Mouse (Mus musculus) adrenal gland, adult (tissue): Measurements from ENCODE around the gene Calm3.

Experiments
- DNase-seq, 2 experiments: peaks; one replicate each; pipeline ENCODE4 v3.0.0; 2022 to 2023; ENCODE audit warnings: low spot score in 1 of 2; ENCODE audit not compliant: inconsistent age in 2 of 2

Calm3 gene

DNA sequence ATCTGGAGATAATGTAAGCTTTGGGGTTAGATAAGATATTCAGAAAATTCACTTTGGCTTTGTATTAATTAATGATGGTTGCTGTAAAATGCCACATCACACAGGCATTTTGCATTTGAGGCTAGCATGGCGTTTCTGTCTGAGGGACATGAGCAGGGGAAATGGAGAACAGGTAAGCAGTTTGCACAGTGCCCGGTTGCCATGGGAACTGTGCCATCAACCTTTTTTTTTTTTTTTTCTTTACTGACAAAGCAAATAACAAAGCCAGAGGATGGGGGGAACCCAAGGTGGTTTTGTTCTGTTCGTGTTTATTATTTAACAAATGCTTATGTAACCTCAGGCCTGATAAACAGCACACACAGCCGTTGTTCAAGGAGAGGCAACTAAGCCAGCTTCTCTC is 18.9 kb upstream of the Calm3 start:
- no peak for DNase-seq

DNA sequence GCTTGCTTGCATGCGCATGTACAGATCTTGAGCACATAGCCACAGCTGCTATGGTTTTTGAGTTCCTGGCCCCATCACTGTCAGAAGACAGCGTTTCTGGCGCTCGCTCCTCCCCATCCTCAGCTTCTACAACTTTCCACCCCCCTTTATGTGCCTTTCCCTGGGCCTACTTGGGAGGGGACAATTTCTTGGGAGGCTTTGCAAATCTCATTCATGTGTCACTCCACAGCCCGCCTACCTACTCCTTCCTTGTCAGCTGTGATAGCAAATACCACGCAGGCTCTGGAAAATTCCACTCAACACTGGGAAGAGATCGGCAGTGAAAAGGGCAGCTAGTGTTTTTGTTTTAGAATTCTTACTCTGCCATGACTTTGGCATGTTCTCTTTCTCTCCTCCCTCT is 16.4 kb upstream of the Calm3 start:
- DNase-seq = peak; percentile 74 to 86

DNA sequence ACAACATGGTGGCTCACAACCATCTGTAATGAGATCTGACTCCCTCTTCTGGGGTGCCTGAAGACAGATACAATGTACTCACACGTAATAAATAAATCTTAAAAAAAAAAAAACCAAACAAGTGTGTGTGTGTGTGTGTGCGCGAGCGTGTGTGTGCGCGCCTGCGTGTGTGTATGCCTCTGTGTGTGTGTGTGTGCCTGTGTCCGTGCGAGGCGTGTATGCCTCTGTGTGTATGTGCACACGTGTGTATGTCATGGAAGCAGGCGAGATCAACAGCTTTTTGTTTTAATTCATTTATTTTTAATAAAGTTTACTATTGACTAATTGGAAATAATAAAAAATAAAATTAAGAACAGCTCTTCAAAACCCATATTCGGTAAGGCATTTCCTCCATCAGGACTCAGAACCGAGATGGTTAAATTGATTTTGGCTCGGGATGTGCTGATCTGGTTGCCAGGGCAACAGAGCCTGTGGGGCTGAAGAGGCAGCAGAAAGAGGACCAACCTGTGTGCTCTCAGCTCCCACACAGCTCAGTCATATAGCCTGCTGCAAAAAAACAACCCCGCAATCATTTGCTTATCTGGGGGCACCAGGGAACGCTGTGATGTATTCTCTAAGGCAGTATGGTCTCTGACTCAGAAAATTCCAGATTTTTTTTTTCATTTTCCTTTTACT is 14.3 kb upstream of the Calm3 start:
- DNase-seq = no peak

DNA sequence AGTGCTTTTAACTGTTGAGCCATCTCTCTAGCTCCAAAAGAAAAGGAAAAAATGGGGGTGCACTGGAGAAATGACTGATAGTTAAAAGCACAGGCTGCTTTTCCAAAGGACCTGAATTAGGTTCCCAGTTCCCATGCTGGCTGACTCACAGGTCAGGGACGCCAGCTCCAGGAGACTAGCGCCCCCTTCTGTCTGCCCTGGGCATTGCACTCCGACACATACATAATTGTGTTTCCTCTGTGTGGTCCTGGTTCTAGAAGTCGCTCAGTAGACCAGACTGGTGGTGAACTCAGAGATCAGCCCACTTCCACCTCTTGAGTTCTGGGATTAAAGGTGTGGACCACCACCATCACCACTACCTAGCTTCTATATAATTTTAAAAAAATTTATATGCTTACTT is 13.4 kb upstream of the Calm3 start:
- DNase-seq = no peak

DNA sequence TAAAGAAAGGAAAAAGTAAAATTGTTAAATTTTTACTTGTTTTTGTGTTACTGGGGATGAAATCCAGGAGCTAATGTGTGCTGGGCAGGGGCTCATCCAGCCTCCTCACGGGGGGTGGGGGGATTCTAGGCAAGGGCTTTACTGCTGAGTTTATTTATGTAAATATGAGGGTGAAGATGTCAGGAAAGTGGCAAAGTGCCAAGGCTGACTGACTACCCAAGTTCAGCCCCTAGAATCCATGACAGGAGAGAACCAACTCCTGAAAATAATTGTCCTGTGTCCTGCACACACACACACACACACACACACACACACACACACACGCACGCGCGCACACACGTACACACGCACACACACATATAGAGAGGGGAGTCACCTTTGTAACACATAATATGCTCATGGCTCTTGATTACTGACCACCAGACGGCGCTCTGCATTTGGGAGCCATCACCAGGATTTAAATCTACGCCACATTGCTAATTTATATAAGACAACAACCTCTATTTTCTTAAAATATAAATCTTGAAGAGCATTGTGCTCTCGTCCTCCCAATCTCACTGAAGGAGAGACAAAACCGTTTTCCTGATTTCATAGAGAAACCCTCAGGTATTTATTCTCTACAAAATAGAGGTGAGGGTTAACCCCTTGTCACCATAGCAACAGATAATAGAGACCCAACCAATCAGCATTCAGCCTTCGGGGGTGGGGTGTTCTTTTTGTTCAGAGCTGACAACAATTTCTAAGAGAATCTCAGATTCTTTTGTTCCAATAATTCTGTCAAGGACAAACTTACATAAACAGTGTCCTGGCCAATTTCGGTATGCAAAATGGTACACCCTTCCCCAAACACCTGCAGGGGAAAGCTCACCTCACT is 9.0 kb upstream of the Calm3 start:
- DNase-seq = peak; percentile 51 to 80

DNA sequence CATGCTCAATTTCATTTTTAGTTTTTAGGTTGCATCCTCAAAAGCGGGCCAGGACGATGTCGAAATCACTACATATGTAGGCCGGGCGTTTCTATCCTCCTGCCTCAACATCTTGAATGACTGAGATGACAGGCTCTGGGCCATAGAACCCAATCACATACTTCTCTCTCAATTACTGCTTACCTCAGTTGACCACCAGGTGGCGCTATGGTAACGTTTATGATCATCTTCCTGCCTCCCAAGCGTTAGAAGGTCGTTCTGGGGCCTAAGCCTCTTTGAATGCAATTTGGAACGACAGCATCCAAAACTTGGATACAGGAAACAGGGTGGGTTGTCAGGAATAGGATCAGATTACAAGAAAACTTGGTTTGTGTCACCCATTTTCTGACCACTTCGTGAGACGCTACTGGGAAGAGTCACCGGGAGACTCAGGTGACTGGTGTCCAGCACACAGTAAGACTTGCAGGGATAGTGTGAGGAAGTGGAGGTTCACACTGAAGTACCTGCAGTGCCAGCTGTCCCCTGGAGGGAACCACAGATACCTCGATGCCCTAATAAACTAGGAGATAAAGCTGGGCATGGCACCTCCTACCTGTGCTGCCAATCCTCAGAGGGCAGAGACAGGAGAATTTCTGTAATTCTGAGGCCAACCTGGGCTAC is 8.2 kb upstream of the Calm3 start:
- peak; percentile 82 to 95 for DNase-seq

DNA sequence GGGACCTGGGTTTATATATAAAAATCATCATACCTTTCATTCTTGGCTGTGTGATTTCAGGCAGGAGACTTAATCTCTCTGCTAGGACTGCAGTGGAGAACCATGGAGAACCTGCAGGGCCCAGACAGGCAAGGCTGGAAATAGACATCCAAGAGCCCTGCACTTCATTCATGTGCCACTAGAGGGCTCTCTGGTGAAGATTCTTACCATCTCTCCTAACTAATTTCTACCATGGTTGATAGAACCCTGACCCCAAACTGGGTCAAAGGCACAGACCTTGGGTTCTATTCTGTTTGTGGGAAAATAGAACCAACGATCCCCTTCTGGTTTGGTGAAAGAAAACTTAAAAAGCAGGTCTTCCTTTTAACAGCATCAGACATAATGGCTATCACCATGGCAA is 6.9 kb upstream of the Calm3 start:
- peak; percentile 64 to 92 for DNase-seq

DNA sequence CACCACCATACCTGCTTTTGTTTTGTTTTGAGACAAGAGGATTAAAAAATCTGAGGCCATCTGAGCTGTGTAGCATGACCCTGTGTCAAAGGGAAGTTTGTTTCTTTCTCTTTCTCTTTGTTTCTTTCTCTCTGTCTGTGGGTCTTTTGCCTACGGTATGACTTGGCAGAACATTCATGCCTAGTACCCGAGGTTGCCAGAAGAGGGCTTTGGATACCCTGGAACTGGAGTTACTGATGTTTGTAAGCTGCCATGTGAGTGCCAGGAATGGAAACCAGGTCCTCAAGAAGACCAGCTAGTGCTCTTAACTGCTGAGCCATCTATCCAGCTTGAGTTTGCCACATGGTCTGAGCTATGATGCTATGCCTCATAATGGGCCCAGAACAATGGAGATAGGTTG is 4.4 kb upstream of the Calm3 start:
- no peak for DNase-seq

DNA sequence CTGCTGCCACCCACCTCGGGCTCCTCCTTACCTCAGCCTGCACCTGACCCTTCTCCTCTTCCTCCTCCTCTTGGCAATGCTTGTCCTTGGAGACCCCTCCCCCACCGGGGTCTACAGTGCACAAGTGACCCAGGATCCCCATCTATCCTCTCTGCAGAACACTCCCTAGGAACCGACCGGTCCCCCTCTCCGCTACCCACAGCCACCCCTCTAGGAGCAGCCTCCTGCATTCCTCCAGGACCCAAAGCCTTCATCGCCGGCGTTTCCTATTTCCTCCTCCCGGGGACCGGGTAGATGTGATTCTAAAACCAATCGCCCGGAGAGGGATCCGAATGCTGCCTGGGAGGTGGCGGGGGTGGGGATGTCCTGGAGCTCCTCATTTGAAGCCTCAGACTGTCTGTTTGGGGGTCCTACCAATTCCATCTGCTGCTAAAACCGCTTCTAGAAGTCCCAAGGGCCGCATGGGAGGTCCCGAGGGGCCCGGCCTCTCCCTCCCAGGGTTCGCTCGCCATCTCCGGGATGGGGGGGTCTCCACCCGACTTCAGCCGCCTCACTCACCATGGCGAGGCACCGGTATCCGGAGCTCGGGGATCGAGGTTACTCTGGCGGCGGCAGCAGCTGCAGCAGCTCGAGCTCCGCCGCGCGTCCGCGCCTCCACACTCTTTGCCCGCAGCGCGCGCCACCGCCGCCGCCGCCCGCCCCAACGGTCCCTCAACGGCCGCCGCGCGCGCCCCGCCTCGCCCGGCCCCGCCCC is 454 bp downstream of the Calm3 start:
- peak in 1 of 2 experiments; percentile 70 for DNase-seq

DNA sequence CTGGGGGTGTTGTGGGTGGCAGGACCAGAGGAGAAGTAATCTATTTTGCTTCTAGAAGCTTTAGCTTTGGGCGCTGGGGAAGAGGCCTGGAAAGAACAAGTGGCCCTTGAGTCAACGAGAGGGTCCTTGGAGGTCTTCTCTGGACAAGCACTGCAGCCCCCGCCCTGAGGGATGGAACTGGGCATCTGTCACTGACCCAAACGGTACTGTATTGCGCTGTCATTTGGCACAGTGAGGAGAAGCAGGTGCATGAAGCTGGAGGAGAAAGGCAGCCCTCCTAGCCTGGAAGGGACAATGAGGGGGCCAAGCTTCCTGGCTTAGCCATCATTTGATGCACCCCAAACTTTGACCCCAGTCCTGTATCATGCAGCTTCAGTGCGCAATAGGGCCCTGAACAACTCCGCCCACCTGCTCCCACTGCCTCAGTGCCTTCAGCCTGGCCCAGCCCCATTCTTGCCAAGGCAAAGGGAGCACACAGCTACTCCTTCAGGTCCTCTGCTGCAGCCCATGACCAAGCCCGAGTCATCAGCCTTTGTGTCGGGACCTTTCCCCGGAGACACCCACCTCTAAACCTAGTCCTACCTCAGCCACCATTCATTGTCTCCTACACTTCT is 1.4 kb downstream of the Calm3 start:
- peak; percentile 67 to 79 for DNase-seq

DNA sequence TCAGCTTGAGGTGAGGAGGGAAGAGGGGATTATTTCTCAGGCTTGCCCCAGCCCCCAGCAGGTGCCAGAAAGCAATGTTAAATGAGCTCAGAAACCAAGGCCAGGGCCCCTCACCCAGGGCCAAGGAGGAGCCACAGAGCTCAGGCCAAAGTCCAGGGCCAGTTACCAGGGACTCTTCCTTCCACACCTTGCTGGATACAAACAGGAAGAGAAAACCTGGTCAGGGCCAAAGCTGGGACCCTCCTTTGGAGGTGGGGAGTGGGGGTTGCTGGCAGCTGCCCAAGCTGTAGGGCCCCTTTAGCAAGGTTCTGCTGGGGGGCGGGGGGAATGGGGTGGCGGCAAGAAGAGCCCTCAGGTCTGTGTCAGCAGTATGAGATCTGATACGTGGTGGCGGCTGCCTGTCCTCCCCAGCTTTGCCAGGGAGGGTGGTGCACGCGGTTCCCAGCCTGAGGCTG is 2.0 kb downstream of the Calm3 start:
- peak in 1 of 2 experiments; percentile 62 for DNase-seq

DNA sequence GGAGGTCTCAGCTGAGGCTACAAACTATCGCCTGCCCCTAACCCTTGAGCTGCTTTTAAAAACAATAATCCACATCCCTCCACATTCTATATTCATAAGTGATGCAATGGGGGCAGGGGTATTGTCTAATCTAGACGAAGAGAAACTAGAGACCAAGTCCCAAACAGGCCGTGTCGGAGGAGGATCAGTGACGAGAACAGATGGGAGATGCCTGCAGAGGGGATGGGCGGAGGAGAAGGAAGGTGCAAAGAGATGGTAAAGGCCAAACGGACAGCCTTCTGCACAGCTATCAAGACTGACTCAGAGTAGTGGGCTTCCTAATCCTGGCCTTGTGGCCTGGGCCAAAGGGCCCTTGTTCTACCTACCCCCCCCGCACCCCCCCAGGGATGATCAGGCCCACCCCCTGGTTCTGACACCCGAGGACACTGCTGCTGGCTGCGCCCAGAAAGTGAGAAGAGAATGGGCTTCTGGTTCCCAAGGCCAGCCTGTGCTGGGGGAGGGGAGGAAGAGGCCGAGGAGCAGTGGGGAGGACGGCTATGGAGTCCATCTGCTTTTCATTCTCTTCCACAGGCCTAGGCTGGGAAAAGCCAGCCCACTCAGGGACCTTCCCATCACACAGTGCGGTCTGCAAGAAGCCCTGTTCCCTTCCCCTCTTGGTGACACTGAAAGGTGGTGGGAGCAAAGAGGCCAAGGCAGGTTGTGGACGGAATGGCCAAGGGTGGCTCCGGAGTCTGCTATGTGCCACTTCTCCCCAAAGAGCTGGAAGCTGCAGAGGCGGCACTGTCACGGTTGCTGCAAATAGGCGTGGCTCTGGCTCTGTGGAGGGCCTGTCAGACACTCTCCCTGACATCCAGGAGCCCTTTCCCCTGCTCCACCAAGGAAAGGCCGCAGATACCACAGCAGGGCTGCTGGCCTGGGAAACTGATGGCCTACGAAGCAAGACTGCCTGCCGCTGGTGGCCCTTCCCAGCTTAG is 2.8 kb downstream of the Calm3 start:
- DNase-seq = peak in 1 of 2 experiments; percentile 77

DNA sequence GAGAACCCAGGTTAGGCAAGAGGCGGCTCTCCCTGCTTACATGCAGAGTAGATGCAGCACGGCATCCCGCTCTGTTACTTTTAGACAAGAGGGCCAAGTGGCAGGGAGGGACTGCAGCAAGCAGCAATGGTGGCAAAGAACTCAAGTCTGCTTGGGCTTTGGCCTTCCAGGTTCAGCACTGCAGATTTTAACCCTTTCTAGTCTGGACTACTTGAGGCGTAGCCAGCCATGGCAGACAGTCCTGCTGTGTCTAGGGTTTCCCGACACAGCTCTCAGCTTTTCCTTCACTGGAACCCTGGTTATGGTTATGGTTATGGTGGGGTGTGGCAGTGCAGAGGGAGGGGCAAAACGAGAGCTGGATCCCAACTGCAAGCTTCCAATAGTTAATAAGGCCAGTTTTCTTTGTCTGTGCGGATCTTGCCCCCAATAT is 3.7 kb downstream of the Calm3 start:
- no peak for DNase-seq

DNA sequence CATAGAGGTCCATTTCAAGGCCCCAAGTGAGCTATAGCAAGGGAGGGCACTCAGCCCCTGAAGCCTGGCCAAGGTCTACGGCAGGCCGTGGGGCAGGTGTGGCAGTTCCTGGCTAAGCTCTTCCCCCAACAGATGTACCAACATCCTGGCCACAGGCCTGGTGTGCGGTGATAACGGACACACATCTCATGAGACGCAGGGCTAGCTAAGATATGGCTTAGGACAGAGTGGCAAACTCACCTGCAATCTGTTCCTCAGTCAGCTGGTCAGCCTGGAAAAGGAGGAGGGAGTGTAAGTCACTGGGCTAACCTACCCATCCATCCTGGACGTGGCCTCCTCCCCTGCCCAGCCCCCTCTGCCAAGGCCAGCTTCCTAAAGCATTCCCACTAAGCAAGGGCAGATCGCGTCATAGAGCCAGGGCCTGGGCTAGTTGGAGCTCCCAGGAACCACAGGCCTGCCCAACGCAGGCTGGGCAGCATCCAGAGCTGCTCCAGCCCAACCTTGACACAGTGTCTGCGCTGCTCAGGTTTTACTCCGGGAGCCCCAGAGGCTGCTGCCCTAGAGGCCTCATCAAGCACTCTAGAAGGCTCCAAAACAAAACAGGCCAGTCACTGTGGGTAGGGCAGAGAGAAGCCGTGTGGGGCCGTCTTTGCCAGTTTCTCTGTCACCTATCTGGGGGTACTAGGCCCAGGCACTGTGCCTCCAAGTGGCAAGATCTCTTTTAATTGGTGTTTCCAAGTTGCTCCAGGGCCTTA is 4.3 kb downstream of the Calm3 start:
- peak; percentile 74 to 87 for DNase-seq

DNA sequence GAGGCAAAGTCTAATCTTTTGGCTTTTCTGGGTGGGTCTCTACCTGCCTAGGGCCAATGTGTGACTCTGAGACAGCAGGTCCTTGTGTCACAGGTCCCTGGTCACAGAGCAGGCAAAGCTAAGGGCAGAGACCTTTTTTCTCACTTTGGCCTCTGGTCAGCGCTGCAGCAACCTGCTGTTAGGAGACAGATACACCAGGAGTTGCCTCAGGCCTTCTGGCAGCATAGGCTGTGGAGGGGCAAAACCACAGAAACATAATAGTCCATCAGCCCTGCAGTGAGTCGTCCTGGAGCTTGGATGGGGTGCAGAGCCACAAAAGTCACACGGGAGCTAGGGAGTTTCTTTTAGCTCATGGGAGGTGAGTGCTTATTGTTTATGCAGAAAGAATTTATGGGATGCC is 5.2 kb downstream of the Calm3 start:
- no peak for DNase-seq

DNA sequence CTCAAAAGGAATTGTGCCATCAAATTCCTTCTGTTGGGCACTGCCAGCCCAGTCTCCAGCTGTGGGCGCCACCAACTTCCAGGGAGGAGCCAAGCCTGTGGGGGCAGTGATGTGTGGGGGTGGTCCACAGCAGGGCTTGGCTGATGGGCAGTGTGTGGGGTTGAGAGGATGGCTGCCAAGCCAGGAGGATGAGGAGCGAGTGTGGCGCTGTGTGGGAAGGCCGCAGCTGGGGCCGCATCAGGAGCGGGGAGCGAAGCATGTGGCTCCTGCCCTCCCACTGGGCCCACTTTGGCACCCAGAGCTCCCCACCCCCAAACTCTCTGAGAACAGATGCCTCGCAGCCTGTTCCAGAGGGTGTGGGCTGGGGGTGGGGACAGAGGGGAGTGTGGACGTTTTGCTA is 5.9 kb downstream of the Calm3 start:
- DNase-seq = no peak

DNA sequence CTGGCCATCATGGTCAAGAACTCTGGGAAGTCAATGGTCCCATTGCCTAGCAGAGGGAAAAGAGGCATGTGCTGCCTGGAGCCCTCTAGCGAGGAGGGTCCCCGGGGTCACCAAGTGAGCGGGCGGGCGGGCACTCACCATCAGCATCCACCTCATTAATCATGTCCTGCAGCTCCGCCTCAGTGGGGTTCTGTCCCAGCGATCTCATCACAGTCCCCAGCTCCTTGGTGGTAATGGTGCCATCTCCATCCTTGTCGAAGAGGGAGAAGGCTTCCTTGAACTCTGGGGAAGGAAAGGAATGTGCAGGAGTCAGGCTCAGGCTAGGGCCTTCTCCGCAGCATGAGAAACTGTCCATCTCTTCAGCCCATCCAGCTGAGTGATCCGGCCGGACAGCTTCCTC is 6.5 kb downstream of the Calm3 start:
- no peak for DNase-seq

DNA sequence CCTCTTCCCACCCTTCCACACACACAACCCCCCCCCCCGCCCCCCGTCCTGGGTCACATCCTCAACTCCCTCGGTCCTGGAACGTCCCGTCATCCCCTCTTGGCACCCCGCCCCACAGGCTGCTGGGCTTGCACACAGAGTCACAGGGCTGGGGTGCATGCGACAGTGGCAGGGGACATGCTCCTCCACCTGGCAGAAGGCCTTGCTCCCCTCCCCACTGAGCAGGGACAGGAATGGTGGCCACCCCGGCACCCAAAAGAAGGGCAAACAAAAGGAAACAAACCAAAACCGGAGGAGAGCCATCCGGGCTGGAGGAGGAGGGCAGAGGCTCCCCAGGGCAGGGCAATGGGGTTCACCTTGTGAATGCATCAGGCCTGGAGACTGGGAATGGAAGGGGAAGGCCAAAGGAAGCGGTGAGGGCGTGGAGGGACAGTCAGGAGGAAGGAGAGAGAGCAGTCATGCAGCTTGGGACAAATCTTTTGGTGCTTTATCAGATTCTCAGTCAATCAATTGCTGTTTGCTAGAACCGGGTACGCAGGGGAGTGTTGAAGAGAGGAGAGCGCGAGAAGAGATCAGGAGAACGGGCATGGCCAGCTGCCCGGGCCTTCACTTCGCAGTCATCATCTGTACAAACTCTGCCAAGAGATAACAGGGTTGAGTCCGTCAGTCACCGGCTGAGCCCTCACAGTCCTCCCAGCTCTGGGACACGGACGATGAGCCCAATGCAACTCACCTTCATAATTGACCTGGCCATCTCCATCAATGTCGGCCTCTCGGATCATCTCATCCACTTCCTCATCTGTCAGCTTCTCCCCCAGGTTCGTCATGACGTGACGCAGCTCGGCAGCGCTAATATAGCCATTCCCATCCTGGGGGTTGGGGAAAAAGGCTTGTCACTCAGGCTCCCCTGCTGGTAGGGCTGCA is 7.3 kb downstream of the Calm3 start:
- no peak for DNase-seq
